Mouse (Mus musculus) thymus, postnatal 14 days (tissue): ENCODE measurements around the gene Bbs9.
A peak's percentile ranks its signal among the peaks of the same experiment; 100 is the strongest.

Source experiments
- DNase-seq: peaks from one replicate; pipeline ENCODE4 v3.0.0; 2021

Gene Bbs9

GRCm38 (mm10) chr9:22702065-22702611, 226.6 kb downstream of the Bbs9 start:
- no peak for DNase-seq

- no peak for DNase-seq
These were observed 227.4 kb downstream of the Bbs9 start for GRCm38 (mm10) chr9:22702812-22703367.

GRCm38 (mm10) chr9:22703541-22703940, 228.0 kb downstream of the Bbs9 start:
- DNase-seq: no peak

GRCm38 (mm10) chr9:22707166-22707913, 231.8 kb downstream of the Bbs9 start:
- DNase-seq: no peak

GRCm38 (mm10) chr9:22708970-22709726, 233.6 kb downstream of the Bbs9 start:
- peak; percentile 48 for DNase-seq

- no peak for DNase-seq
These were observed 234.5 kb downstream of the Bbs9 start for GRCm38 (mm10) chr9:22710032-22710431.

GRCm38 (mm10) chr9:22711339-22711738, 235.8 kb downstream of the Bbs9 start:
- DNase-seq: no peak

GRCm38 (mm10) chr9:22712743-22713142, 237.2 kb downstream of the Bbs9 start:
- DNase-seq: no peak

DNA sequence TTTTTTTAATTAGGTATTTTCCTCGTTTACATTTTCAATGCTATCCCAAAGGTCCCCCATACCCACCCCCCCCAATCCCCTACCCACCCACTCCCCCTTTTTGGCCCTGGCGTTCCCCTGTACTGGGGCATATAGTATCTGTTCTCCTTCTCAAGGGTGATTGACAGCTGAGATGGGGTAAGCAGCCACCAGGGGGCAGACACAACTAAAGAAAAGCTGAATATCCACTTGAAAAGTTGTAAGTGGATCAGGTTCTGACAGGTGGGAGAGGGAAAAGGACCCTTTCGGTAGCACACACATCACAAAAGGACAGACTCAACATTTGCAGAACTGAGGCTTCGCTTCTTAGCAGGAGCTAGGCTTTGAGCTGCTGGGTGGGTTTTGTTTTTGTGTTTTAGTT, 237.8 kb downstream of the Bbs9 start:
- peak; percentile 50 for DNase-seq

DNA sequence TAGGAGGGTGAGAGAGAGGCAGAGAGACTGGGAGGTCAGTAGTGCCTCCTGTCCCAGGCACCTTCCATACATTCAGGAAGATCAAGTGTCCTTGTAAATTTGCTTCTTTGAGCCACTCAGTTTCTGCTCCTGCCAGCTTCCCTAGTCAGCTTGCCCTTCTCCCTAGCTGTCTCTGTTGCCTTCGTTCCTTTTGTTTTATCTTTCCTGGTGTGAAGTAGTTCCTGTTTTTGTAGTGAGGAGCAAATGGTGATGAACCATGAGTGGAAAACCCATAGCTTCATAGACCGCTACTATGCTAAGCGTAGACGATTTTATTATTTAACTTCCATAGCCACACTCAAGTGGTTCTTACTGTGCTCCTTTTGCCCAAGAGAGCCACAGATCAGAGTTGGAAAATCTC, 242.1 kb downstream of the Bbs9 start:
- DNase-seq: no peak

GRCm38 (mm10) chr9:22718174-22718823, 242.8 kb downstream of the Bbs9 start:
- no peak for DNase-seq

GRCm38 (mm10) chr9:22732646-22733045, 257.1 kb downstream of the Bbs9 start:
- no peak for DNase-seq

DNA sequence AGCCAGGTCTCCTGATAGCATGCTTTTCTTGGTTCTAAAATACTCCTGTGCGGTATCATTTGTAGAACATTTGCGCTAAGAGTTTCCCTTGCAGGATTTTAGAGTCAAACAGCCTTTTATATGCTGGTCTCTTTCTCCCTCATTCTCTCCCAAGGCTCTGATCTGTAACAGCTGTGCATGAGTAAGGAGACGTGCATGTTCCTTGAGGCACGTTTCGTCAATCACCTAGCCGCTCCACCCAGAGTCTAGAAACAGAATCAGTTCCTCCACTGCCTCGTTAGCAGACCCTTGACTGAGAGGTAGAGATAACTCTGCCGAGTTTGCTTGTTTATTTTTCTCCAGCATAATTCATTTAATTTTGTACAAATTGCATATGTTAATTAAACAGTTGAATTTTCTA, 259.4 kb downstream of the Bbs9 start:
- DNase-seq: no peak

DNA sequence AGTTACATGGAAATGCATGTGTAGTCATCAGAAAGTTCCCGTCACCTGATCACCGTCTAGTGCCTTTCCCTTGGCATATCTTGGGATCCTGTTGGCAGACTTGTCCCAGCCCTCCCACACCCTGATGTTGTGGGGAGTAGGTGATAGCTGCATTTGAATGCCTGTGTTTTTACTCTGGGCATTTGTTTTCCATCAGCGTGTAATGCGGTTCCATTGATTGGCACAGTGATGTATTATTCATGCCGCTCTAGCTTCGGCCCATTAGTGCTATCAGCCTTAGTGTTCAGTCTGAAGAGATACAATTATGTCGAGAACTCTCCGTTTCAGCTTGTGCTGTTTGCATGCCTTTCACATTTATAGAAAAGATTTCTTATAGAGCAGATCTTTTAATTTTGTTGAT, 259.9 kb downstream of the Bbs9 start:
- DNase-seq: no peak

DNA sequence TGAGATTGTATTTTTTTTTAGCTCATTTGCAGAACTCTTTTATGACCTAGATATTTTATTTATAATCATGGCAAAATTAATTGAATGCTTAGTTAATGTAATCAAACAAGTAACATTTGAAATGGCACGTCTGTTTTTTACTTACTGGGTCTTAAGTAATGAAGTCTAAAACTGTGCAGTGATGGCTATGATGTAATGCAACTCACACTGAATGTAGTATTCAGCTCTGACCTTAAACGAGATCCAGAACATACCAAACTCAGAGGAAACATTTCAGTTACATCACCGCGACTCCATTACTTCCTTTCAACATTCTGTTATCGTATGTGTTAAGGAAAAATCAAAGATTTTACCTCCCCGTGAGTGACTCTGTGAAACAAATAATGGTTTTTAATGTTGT, 262.4 kb downstream of the Bbs9 start:
- no peak for DNase-seq

DNA sequence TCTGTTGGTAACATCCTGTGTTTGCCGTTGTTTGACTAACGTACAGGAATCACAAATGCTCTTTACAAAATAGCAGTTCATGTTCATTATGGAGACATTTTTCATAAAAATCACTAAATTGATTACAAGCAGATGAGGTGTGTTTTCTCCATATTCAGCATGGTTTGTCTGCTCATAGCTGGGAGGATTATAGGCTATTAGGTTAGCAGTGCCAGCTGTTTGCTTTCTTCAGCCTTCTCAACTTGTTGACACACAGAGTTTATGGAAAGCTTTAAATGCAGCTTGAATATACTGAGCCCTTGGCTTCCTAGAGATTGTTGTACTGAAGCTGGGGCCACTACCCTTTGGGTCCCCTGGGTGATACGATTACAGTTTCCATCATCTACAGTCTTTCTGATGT, 263.3 kb downstream of the Bbs9 start:
- no peak for DNase-seq

DNA sequence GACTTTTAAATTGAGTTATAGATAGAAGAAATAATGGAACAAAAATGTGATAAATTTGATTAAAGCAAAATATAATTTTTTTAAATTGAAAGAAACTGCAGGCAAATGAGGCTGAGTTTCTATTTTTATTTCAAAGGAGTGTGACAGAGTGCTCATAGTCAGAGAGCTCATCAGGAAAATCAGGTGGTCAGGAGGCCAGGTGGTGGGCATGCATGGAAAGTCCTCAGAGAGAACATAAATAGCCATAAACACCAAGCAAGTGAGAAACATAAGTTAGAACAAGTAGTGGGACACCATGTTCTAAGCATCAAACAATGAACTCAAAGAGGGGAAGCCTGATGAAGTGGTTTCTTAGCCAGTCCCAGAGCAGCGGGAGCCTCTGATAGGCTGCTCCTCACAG, 266.5 kb downstream of the Bbs9 start:
- no peak for DNase-seq

- DNase-seq: no peak
These were observed 273.1 kb downstream of the Bbs9 start for GRCm38 (mm10) chr9:22748617-22749016.

GRCm38 (mm10) chr9:22750779-22751545, 275.4 kb downstream of the Bbs9 start:
- no peak for DNase-seq

DNA sequence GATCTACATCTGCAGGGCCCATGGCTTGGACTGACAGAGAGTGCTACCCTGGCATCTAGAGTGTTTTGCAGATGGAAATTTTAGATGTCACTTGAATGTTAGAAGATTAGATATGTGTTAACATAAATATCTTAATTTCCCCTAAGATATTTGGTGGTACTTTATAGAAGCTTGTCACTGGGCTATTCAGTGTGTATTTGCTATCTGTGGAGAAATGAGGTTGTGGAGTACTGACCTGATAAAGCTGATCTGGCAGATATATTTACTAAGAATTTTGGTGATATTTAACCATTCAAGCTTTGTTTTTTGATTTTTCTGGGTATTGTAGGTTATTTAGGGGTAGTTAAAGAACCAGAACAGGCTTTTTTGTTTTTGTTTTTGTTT, 276.0 kb downstream of the Bbs9 start:
- no peak for DNase-seq

DNA sequence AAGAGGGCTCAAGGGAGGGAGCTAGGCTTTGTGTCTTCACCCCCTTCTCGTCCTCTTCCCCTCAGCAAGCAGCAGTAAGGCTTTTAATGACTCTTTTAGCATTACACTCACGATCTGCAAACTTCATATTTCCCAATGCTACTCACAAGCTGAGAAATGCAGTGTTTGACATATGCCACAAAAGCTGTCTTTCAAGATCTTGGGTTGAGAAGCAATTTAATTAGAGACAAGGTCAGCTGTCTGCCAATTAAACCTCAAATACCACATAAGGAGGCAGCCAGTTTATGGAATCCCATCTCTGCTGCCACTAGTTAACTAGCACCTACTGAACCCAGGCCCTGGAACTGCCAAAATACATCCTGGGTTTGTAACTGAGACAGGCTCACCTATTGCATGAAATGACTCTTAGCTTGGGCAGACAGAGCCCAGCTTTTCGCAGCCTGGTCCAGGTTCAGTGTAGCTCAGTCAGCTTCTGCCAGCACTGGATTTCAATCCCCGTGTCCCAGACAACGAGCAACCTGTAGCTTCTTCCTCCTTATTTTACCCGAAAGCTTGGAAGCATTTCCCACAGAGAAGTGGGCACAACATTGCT, 278.7 kb downstream of the Bbs9 start:
- no peak for DNase-seq

GRCm38 (mm10) chr9:22758487-22758886, 283.0 kb downstream of the Bbs9 start:
- no peak for DNase-seq
